Mouse (Mus musculus) testis, adult 2 months (tissue): ENCODE data around the gene Llcfc1.

Experiments
- CTCF ChIP-seq: fragments of 200-500 bp; IDR thresholded peaks from 2 replicates; pipeline ENCODE4 v1.5.1; 2012; ENCODE audit warnings: low read depth, mild to moderate bottlenecking, inconsistent platforms, low read length, moderate library complexity; ENCODE audit not compliant: control insufficient read depth, insufficient read depth, insufficient replicate concordance
- POLR2A ChIP-seq: fragments of 200-500 bp; IDR thresholded peaks from 2 replicates; pipeline ENCODE4 v1.6.1; 2012; ENCODE audit warnings: low read depth, mild to moderate bottlenecking, inconsistent platforms, low read length, moderate library complexity; ENCODE audit not compliant: control insufficient read depth

- TF ChIP-seq POLR2A, result no peak
- TF ChIP-seq CTCF, result no peak
Measured at GRCm38 (mm10) chr6:41680669-41681068, 3.6 kb upstream of the Llcfc1 start, which contains the start of gene Trpv5.
